Mouse (Mus musculus) monocyte, adult 2 months (primary cell): ENCODE results near the gene Rpl36.
A peak's percentile ranks its signal among the peaks of the same experiment; 100 is the strongest.
"Not testable (repeated sequence)": the region's sequence is repeated elsewhere in the genome, so short reads cannot be mapped to it uniquely, and the experiment has no call there.

Experiments used
- DNase-seq, 2 experiments: peaks; one replicate each; pipeline ENCODE4 v3.0.0; 2022; ENCODE audit warnings: low spot score in 2 of 2, low read depth in 1 of 2

The Rpl36 gene

DNA sequence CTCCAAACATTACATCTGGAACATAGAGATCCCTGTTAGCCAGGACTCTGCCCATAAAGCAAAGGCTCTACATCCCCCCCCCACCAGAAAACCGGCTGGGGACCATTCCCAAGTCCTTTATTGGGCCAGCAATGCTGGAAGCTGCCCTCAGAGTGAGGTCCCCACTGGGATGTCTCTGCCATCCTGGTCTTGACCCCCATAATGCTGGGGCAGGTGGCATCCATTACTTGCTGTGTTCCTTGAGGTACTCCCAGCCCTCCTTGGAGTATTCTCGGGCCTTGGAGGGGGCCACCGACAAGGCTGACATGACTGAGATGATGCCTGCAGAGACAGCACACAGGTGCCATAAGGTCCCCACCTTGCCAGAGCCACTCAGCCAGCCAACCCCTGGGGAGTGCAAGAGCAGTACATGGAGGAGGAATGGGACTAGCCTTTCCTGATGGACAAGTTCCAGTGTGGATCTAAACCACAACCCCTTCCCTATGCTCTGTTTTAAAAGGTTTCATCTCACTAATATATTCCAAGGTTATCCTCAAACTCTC, 5.6 kb upstream of the Rpl36 start:
- DNase-seq: no peak

DNA sequence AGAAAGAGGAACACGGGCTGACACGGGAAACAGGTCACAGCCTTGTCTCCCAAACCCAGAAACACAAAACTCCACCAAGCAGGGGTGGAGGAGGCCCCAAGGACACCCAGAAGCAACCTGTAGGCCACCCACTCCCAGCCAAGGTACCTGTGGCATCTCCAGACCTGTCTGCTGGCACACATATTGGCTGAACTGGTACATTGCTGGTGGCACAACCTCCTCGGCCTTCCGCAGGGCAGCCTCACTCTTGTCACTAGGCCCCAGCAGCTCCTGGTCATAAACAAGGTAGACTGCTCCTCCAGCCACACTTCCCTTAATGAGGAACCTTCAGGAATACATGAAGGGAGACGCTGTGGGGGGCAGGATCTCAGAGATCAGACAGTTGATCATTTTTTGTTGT, 4.5 kb upstream of the Rpl36 start:
- DNase-seq: no peak

DNA sequence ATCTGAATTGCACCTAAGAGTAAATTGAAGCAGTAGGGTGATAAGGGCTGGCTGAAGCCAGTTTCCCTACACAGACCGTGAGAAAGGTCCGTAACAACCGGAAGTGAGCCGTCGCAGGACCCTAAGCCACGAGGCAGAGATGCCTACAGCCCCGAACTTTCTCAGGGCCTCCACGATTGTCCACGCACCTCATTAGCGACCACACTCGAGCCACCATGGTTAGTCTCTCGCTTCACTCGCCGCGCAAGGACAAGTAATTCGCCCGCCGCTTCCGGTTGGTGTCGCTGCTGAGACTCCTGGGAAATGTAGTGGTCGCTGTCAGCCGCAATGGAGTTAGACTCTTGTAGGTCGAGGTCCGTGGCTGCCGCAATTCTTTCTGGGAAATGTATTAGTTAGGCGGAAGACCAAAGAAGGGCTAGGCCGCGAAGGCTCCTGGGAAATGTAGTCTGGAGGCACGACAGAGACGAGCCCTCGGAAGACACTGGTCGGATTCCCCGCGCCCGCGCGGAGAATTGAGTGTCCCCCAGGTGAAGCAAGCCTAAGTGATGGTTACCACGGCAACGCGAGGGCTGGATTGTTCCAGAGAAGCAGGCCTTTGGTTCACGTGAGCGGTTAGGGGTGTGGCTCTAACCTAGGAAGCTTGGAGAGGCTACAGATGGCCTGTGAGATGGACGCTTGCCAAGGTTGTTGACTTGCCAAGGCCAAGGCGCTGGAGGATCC, 3.6 kb upstream of the Rpl36 start, which contains the start of gene 2410015M20Rik:
2410015M20Rik (minus strand) TSS at position 320 of the 720 bp plus-strand sequence.
- peak; percentile 81 to 89 for DNase-seq

DNA sequence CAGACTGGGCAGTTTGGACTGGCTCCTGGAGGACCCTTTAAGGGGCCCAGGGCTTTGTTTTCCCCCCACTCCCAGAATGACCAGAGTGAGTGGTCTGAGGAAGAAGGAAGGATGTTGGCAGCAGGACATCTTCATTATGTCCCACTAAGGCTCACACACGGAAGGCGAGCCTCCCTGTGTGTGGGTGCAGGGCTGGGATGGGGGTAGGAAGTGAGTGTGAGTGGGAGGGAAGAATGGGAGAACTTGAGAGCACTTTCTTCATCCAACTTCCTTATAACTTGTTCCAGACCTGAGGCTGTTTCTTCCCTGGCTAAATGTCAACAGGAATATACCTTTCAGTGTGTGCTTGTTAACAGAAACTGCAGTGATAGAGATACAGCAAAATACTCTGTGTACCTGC, 1.9 kb upstream of the Rpl36 start:
- no peak for DNase-seq

DNA sequence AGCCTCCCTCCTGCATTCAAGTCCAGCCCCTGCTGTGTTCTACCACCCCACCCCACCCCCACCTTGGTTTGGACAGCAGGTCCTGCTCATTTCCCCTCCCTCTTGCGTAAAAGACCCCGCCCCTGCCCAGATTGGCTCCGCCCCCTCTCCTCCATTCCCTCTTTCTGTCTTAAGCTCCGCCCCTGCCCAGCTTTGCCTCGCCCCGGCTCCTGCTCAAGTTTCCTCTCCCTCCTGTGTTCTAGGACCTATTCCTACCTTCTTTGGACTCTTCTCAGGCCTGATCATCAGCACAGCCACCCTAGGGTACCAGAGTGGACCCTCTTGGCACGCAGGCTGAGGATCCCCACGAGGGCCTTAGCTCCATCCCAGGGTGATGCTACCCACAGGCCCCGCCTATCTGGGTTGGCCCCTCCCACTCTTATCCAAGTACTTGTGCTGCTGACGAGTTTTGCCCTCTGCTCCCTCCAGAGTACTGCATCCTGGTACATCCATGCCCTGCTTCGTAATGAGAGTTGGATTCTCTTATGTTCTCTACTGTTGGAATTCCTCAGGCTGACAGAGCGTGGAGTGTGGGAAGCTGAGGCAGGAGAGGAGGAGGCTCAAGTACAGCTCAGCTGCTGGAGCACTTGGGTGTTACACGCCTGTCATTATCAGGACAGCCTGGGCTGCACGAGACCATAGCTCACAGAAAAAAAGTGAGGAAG, 1.2 kb upstream of the Rpl36 start:
- no peak for DNase-seq

DNA sequence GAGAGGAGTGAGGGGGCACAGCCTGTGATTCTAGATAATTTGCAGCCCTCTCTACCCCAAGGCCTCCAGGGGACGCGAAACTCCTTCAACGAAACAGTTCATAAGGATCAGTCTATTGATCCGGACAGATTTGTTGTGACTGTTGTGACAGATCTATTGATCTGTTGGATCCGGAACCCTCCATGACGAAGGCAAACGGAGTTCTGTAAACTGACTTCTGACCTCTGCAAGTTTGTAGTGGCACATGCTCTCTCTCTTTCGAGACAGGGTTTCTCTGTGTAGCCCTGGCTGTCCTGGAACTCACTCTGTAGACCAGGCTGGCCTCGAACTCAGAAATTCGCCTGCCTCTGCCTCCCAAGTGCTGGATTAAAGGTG, 664 bp upstream of the Rpl36 start:
- DNase-seq: not testable (repeated sequence)

DNA sequence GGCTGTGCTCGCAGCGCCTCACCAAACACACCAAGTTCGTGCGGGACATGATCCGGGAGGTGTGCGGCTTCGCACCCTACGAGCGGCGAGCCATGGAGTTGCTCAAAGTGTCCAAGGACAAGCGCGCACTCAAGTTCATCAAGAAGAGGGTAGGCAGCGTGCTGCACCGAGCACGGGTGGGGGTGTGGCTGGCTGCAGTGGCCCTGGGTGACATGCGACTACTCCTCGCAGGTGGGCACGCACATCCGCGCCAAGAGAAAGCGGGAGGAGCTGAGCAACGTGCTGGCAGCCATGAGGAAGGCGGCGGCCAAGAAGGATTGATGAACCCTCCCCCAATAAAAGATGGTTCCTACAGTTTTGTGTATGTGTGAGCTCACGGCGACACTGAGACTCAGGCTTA, 677 bp downstream of the Rpl36 start:
- DNase-seq: not testable (repeated sequence)

DNA sequence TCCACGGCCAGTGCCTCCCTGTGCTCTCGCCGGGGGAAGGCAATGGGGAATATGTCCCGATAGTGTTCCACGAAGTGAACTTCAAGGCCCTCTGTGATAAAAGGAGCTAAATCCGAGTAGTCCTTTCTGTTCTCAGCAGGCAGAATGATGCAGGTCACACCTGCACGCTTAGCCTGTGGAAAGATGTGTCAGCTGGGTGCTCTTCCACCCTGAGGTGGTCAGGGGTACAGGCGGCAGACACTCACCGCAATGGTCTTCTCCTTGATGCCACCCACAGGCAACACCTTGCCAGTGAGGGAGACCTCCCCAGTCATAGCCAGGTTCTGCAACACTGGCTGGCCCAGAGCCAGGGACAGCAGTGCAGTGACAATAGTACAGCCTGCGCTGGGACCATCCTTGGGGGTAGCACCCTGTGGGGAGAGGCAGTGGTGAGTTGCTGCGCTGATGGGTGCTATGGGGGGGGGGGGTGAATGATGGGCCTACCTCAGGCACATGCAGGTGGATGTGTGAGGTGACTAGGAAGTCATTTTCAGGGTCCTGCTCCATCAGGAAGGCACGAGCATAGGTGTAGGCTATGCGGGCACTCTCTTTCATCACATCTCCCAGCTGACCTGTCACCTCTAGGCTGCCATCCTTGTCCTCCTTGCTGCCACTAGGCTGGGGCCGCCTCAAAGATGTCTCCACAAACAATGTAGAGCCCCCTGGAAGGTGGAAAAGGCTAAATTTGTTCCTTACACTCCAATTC, 1.3 kb downstream of the Rpl36 start:
- no peak for DNase-seq

DNA sequence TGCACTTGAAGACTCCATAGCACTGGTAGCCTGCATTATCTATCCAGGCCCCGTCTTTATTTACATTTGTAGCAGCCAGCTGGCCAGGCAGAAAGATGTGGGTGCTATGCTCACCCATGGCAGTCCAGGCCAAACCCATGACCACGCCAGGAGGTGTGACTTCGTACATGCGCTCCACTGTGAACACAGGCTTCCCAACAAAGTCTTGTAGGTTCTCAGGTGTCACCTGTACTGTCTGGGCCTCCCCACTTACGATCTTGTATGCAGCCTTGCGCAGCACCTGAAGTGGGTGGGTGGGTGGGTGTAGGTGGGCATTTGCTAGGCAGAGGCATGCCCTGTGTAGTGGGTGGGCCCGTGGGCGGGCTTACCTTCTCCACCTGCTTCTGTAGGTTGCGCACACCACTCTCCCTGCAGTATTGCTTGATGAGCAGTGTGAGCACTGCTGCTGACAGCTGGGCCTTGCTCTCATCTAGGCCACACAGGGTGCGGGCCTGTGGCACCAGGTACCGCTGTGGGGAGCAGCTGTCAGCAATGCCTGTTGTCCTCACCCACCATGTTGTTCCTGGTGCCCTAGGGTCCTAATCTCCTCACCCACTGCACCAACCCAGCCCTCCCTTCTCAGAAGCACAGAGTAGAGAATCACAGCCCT, 2.0 kb downstream of the Rpl36 start:
- DNase-seq: no peak

DNA sequence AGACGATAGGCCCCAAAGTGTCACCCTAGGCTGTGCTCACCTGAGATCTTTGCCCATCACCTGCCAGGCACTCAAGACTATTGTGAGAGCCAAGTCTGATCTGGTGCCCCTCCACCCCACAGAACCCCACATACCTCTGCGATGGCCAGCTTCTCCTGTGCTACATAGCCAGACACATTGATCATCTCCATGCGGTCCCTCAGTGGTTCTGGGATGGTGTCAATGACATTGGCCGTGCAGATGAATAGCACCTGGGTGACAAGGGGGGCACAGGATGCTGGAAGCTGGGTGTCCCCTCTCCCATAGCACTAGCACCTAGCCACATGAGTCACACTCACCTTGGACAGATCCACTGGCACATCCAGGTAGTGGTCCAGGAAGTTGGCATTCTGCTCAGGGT, 2.6 kb downstream of the Rpl36 start:
- DNase-seq: no peak

DNA sequence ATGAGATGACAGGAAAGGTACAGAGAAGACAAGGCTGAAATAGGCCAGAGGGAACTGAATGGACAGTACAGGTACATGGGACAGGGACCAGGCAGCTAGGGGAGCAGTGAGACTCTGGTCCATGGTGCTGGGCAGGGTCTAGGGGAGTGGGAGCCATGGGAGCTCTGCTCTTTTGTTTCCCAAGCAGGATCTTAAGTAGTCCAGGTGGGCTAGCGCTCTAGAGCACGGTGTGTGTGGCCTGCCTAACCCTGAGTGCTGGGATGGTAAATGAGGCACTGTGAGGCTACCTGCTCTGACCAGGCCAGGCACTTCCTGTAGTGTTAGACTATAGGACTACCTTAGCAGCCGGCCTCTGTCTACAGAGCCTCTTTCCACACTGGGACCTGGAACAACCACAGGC, 3.5 kb downstream of the Rpl36 start:
- no peak for DNase-seq

DNA sequence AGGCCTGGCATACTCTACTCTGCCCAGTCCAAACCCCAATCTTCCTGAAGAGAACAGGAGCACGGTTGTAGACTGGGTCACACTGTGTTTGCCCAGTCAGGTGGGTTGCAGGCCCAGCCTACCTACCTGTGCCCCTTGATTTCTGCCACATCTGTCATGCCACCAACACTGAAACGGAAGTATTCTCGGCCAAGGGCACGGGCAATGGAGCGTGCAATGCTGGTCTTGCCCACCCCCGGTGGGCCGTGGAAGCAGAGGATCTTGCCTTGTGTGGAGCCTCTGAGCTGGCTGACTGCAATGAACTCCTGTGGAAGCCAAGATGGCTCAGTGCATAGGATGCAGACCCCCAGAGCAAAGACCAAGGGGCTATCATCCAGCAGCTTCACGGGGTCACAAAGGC, 4.4 kb downstream of the Rpl36 start:
- DNase-seq: no peak

DNA sequence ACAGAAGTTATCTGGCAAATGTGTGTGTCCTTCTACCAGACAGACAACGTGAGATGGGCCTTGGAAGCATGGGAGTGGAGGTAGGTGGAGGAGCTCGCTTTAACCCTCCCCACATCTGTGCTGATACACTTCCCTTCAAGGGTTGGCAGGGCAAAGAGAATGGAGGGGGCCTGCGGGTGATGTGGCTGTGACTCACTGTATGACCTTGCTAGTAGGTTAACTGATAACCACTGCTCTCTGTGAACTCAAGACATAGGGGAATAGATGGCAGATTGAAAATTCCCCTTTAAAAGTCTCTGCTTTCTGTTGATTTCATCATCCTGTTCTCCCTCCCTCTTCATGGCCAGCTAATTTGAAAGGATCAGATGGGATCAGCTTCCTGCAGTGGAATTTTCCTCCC, 12.3 kb downstream of the Rpl36 start:
- DNase-seq: no peak

DNA sequence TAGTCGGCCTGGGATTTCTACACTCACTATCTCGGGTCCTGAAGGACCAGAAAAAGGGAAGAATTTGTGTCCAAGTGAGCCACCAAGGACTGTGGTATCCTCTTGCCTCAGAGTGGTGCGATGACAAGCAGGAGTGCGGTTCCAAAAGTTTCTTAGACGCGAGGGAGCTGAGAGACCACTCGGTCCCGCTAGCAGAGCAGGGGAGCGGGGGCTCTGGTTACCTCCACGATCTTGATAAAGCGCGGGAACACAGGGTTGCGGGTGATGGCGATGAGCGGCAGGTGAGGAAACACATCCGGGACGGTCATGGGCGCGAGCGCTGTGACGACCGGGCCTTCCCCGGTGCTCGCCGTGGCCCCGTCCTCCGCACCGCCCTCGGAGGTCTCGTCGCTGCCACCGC, 13.0 kb downstream of the Rpl36 start:
- no peak for DNase-seq

DNA sequence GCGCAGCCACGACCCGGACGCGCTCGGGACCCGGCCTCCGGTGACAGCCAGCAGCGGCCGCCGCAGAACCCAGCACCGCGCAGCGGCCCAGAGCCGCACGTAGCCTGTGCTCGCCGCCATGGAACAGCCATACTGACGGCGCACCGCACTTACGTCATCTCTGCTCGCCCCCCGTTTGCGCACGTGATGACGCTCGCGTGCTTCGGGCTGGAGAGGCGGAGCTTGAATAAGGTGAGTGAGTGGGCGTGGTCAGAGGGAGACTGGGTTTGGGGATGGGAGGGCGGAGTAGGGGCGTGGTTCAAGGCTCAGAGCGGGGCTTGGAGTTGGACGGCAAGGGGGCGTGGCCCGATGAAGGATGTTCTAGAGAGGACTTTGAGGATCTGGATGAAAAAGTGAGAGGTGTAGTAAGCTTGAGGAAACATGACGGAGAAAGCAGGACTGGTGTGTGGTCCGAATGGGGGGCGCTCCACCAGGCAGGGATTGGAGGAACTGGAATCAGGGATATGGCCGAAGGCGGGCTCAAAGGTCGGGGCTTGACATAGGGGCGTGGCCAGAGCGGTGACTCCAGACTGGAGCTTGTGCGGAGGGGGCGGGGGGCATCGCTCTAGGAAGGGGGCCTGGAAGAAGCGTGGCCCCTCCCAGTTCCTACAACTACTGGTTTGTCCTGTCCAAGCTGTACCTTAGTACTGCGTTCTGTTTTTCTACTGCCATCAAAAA, 13.7 kb downstream of the Rpl36 start, which contains the start of gene Lonp1:
Lonp1 (minus strand) TSS at position 134 of the 717 bp plus-strand sequence.
- peak; percentile 76 to 86 for DNase-seq

DNA sequence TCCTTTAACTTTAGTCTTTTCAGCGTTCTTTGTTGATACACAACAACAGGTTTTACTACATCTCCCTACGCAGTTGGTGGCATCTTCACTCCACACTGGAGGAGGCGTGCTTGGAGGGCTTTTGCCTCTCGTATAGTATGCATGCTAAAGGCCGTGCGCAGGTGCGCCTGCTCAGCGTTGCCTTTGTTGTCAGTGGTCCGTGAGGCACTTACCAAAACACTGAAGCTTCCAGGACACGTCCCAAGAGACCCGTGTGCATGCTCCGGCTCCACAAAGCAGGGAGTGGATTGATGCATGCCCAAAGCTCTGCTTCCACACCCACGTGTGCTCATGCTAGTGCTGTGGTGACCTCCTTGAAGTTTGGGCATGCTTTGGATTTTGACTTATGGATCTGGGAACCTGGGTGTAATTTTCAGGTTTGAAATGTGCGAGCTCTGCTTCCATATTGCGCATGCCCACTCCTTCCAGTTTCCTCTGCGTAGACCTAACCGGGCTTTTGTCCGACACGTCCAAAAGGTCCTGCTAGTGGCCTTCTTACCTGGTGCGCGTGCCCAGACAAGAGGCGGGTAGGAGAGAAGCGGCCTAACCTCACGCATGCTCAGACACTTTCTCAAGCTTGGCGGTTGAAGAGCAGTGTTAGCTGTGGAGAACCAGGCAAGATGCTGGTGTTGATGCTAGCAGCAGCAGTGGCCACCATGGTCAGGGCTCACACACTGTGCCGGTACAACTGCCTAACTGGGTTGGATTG, 14.5 kb downstream of the Rpl36 start, which contains the start of gene Catsperd:
Catsperd (plus strand) TSS at position 614 of the 748 bp plus-strand sequence.
- no peak for DNase-seq

DNA sequence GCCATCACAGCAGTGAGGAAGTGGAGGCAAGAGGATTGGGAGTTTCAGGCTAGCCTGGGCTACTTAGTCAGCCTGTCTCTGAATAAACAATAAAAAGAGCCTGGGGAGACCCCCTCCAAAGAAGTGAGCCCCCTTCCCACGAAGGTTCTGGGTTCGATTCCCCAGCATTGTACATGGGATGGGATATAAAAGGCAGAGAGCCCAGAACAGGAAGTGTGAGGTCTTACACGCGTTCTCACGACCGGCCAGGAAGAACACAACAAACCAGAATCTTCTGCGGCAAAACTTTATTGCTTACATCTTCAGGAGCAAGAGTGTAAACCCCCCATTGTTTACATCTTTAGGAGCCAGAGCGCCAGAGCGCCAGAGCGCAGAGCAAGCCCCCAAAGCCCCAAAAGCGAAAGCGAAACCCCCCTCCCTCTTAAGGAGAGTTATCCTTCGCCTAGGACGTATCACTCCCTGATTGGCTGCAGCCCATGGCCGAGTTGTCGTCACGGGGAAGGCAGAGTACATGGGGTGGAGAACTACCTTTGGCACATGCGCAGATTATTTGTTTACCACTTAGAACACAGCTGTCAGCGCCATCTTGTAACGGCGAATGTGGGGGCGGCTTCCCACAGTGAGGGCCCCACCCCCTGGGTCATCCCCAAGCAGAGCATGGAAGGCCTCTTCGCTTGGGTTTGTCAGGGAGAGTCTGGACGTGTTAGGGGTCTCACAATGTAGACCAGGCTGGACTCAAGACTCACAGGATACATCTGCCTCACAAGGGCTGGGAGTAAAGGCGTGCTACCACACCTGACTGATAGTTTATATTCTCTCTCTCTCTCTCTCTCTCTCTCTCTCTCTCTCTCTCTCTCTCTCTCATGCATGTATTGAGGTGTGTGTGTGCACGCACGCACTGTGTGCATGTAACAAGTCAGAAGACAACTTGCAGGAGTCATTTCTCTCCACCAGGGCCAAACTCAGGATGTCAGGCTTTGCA, 16.9 kb downstream of the Rpl36 start:
- DNase-seq: not testable (repeated sequence)

DNA sequence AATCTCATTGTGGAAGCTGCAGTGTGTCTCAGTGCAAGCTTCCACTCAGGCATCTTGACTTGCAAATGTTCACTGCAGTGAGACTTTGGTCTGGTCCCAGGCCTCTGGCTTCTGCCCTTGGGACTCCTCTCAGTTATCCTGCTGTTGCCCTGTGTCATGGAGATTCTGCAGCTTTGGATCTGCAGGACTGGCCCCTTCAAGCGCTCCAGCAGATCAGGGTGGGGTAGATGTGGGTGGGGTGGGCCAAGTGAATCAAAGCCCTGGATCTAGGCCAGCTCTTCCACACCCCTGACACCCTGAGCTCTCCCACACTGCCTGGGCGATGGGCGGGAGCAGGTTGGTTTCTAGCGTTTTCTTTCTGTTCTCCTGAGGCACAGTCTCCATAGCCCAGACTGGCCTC, 18.6 kb downstream of the Rpl36 start:
- DNase-seq: no peak

DNA sequence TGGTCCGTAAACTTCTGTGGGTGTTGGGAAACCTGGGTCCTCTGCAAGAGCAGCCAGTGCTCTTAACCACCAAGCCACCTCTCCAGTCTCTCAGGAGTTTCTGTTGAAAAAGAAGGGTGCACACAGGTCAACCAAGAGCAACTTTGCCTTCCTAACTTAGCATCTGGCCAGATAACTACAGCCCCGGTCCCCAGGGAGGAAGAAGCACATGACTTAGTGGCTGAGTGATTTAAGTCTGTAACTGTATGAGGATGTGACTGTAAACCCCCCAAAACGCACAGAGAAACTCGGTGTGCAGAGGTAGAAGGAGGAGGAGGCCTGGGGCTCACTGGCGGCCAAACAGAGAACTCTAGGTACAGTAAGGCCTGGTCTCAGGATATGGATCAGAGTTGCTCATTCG, 20.8 kb downstream of the Rpl36 start:
- no peak for DNase-seq
